Mouse (Mus musculus): ENCODE measurements at regions not wholly inside any gene's neighbourhood (a gene's known extent, or its start where the extent isn't known, plus 50 kb on each side); places are given as distances from the start of the nearest gene placed in this dataset.

DNA sequence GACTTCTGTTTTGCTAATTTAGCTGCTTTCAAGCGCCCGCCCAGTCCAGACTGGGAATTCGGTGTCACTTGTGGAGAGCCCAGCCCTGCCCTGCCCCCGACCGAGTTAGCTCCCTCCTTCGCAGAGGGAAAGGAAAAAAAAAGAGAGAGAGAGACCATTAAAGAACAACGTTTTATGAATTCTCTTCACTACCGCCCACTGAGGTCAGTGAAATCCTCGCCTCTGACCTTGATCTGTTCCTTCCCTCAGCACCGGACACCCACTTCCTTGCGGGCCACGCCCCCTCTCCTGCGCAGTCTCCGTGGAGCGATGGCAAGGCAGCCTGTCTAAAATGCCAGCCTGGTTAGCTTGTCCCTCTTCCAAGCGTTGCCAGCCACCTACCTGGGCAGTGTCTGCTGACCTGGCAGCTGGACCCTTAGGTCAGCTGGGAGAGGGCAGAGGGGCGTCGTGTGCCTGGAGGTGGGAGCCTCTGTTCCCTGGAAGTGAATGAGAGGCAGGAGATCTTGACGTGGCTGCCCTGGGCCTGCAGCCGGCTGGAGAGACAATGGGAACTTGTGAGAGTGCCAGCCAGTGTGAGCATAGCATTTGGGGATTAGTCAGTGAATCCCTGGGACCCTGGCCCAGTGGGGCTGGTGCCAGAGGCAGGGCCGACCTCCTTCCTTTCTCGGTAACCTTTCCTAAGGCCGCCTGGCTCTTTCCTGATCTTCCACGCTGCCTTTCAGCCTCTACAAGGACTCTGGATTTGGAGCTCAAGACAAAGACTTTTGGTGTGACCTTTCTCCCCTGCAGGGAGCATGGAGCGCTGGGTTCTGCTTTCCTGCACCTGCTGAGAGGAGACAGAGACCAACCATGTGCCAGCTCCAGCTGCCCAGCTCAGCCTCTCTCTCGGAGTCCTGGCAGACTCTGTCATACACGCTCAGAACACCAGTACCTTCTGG lies 51.9 kb upstream of the Foxp4 start:
- no peaks in the 10 kb centered on the region for H3K27me3 ChIP-seq (ENCODE audit: control insufficient read depth, insufficient read depth, low read length, poor library complexity, severe bottlenecking)
- peaks cover 2% of the 10 kb centered on the region for H3K4me1 ChIP-seq (ENCODE audit: control insufficient read depth, insufficient read depth, low read length)
- peak overlapping the region; percentile 22 for H3K4me3 ChIP-seq (ENCODE audit: low read depth, low read length)
- no peaks in the 10 kb centered on the region for H3K36me3 ChIP-seq (ENCODE audit: control insufficient read depth, insufficient read depth, low read length, poor library complexity, severe bottlenecking)
- peak; percentile 80; the same call in 1 of the 2 replicates for TF ChIP-seq EP300 (IDR thresholded peaks at IDR 0.05; ENCODE audit: insufficient read depth, low read depth, low read length)
- TF ChIP-seq POLR2A (IDR thresholded peaks at IDR 0.05; ENCODE audit: insufficient read depth, low read length): no peak
- H3K9me3 ChIP-seq (replicated peaks; ENCODE audit: control insufficient read depth, insufficient read depth, low read length, poor library complexity, severe bottlenecking): no peaks in the 10 kb centered on the region
- peak overlapping the region; percentile 28 for H3K27ac ChIP-seq (ENCODE audit: insufficient read depth, low read length)
- 0 out of 2 replicates have a peak overlapping the region, but pooled peaks have one; percentile 1 for H3K9ac ChIP-seq (ENCODE audit: low read depth, poor library complexity, severe bottlenecking)

DNA sequence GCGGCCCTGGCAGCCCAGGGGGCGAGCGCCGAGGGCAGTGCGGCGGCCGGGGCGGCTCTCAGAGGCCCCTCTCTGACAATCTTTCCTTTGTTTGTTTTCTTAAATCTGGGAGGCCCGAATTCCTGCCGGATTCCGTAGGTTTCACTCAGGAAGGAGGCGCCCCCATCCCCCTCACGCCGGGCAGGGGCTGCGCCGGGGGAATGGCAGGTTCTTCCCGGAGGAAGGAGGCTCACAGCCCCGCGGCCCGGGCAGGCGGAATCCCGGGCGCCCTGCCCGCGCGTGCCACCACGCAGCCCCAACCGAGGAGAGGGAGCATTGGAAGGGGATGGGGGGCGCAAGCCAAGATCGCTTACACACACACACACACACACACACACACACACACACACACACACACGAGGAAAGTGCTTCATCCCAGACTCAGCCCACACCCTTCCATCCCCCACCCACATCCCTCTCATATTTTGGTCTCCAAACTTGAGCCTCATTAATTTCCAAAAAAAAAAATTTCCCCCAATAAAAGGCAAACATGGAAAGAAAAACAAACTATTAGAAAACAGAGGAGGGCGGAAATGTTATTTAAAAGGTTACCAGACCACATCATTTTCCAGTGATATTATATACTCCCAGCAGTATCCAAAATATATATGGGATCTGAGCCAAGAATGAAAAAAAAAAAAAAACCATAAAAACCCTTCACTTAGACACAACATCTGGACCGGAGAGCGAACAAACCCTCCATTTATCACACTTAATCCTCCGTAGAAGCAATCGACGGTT lies 51.0 kb upstream of the Foxp4 start:
- TF ChIP-seq POLR2A (IDR thresholded peaks at IDR 0.05; ENCODE audit: insufficient read depth, low read length) (no peak), EP300 (IDR thresholded peaks at IDR 0.05; ENCODE audit: insufficient read depth, low read depth, low read length) (0 out of 2 replicates have a peak, but pooled peaks have one; percentile 11), CTCF (IDR thresholded peaks at IDR 0.05; ENCODE audit: low read depth, low read length) (no peak)
- peak overlapping the region; percentile 36; the same call in 1 of the 2 replicates for H3K4me3 ChIP-seq (ENCODE audit: low read depth, low read length)
- H3K9ac ChIP-seq (ENCODE audit: low read depth, poor library complexity, severe bottlenecking): peak overlapping the region; percentile 73
- no peak overlapping the region for H3K27ac ChIP-seq (ENCODE audit: insufficient read depth, low read length)
- H3K9me3 ChIP-seq (replicated peaks; ENCODE audit: control insufficient read depth, insufficient read depth, low read length, poor library complexity, severe bottlenecking): no peaks in the 10 kb centered on the region
- H3K4me1 ChIP-seq (ENCODE audit: control insufficient read depth, insufficient read depth, low read length): peaks cover 2% of the 10 kb centered on the region
- no peaks in the 10 kb centered on the region for H3K27me3 ChIP-seq (ENCODE audit: control insufficient read depth, insufficient read depth, low read length, poor library complexity, severe bottlenecking)
- no peaks in the 10 kb centered on the region for H3K36me3 ChIP-seq (ENCODE audit: control insufficient read depth, insufficient read depth, low read length, poor library complexity, severe bottlenecking)

DNA sequence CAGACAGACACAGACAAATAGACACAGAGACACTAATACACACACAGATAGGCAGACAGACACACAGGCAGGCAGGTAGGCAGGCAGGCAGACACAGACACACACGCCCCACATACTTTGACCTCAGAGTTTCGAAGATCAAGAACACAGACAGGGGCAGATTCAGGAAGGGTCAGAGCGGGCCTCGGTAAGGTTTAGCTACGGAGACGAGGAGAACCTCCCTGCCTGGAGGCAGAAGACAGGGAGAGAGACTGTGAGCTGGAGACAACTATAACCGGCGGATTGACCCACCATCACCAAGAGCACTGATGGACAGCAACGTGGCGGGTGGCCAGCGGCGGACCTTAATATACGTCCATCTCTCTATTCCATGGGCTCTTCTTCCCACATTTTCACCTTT lies 50.1 kb upstream of the Foxp4 start:
- TF ChIP-seq POLR2A (IDR thresholded peaks at IDR 0.05; ENCODE audit: insufficient read depth, low read length) (no peak), CTCF (IDR thresholded peaks at IDR 0.05; ENCODE audit: low read depth, low read length) (no peak), EP300 (IDR thresholded peaks at IDR 0.05; ENCODE audit: insufficient read depth, low read depth, low read length) (no peak)
- peak overlapping the region; percentile 51 for H3K9ac ChIP-seq (ENCODE audit: low read depth, poor library complexity, severe bottlenecking)
- peaks cover 2% of the 10 kb centered on the region for H3K4me1 ChIP-seq (ENCODE audit: control insufficient read depth, insufficient read depth, low read length)
- peak overlapping the region; percentile 37 for H3K4me3 ChIP-seq (ENCODE audit: low read depth, low read length)
- H3K27me3 ChIP-seq (ENCODE audit: control insufficient read depth, insufficient read depth, low read length, poor library complexity, severe bottlenecking): no peaks in the 10 kb centered on the region
- no peak overlapping the region for H3K27ac ChIP-seq (ENCODE audit: insufficient read depth, low read length)
- no peaks in the 10 kb centered on the region for H3K36me3 ChIP-seq (ENCODE audit: control insufficient read depth, insufficient read depth, low read length, poor library complexity, severe bottlenecking)
- no peaks in the 10 kb centered on the region for H3K9me3 ChIP-seq (replicated peaks; ENCODE audit: control insufficient read depth, insufficient read depth, low read length, poor library complexity, severe bottlenecking)
